Mouse (Mus musculus) heart, embryonic 10.5 days (tissue): ENCODE measurements around the gene Nav1. TPM values are rescaled to one million over a fixed set of nuclear protein-coding genes. Genes with fewer than 3 reads are reported as not detected.

Experiments used
- DNase-seq: peaks from one replicate; pipeline ENCODE4 v3.0.0-alpha.2; 2017; ENCODE audit warnings: low spot score
- H3K27ac ChIP-seq: fragments of 300-500 bp; sonication (generic); 2 replicates; pipeline ENCODE4 v1.5.1; 2016; ENCODE audit warnings: mild to moderate bottlenecking
- H3K27me3 ChIP-seq: fragments of 300-500 bp; sonication (generic); 2 replicates; pipeline ENCODE4 v1.6.1; 2016; ENCODE audit warnings: mild to moderate bottlenecking; ENCODE audit not compliant: poor library complexity, insufficient read depth, severe bottlenecking
- H3K36me3 ChIP-seq: fragments of 300-500 bp; sonication (generic); 2 replicates; pipeline ENCODE4 v1.6.1; 2016; ENCODE audit warnings: mild to moderate bottlenecking, moderate library complexity
- H3K4me1 ChIP-seq: fragments of 300-500 bp; sonication (generic); 2 replicates; pipeline ENCODE4 v1.6.1; 2016; ENCODE audit warnings: mild to moderate bottlenecking
- H3K4me3 ChIP-seq: fragments of 300-500 bp; sonication (generic); 2 replicates; pipeline ENCODE4 v1.5.1; 2016; ENCODE audit warnings: mild to moderate bottlenecking, moderate library complexity
- H3K9me3 ChIP-seq: fragments of 300-500 bp; sonication (generic); 2 replicates; pipeline ENCODE4 v1.6.1; 2016; ENCODE audit warnings: mild to moderate bottlenecking, moderate library complexity
- WGBS: fragments of 180-500 bp; shearing (Covaris S2); methylation state at CpG from one replicate; pipeline ENCODE4 v1.1.7; 2016; 5-methylcytosine and 5-hydroxymethylcytosine counted together
- polyA plus RNA-seq: library from polyadenylated mRNA; unstranded; fragments of >200 nt; fragmentation: Nextera tagmentation; extraction: Ambion mirVana; gene quantifications from 2 replicates; pipeline ENCODE4 v1.2.1, GENCODE M21; 2016

Nav1 gene
- polyA plus RNA-seq, 1 experiment from 2014 or later = 26.5 TPM

DNA sequence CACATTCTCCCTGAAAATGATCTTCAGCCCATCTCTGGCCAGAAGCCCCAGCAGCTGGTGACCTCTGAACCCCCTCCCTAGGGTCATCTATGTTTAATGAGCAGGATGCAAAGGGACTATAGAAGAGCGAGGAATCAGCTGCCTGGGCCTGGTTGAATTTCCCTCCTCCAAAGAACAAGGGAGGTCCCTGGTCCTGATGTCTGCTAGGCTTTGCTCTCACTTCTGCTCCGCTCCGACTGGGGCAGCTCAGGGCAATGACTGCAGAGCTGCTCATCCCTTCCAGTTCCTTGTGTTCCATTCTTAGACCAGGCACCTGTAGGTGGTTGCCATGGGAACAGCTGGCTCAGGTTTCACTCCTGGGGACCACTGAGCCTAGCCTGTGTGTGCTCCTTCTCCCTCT is 56.2 kb downstream of the Nav1 start:
- H3K27me3 ChIP-seq = no peaks in the 10 kb centered on the region
- no peaks in the 10 kb centered on the region for H3K9me3 ChIP-seq
- no peak overlapping the region for H3K4me3 ChIP-seq
- DNase-seq = no peak
- WGBS = 66% methylated on average over 3 of the region's 3 CpGs
- peaks cover 63% of the 10 kb centered on the region for H3K4me1 ChIP-seq
- H3K27ac ChIP-seq = no peak overlapping the region
- peaks cover 6% of the 10 kb centered on the region; the same call in 1 of the 2 replicates for H3K36me3 ChIP-seq

DNA sequence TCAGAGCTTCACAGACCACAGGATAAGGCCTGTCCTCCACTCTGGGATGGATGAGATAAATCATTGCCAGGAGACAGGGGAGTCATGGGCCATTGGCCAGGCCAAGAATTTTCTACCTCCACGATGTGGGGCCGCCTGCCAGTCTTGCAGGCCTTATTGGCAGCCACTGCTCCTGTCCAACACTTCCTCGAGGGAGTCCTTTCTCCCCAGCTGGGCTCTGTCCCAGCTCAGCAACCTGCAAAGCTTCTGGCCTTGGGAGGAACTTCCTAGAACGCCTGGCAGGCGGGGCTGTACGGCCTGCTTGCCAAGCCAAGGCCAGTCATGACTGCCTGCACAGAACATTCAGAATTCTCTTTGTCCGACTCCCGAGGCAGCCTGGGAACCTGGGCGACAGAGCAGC is 58.3 kb downstream of the Nav1 start:
- no peak for DNase-seq
- peaks cover 6% of the 10 kb centered on the region; the same call in 1 of the 2 replicates for H3K36me3 ChIP-seq
- H3K4me3 ChIP-seq = 0 out of 2 replicates have a peak overlapping the region, but pooled peaks have one; percentile 10
- H3K4me1 ChIP-seq = peaks cover 58% of the 10 kb centered on the region
- H3K9me3 ChIP-seq = no peaks in the 10 kb centered on the region
- WGBS = 76% methylated on average over 9 of the region's 9 CpGs
- peak overlapping the region; percentile 78 for H3K27ac ChIP-seq
- no peaks in the 10 kb centered on the region for H3K27me3 ChIP-seq

DNA sequence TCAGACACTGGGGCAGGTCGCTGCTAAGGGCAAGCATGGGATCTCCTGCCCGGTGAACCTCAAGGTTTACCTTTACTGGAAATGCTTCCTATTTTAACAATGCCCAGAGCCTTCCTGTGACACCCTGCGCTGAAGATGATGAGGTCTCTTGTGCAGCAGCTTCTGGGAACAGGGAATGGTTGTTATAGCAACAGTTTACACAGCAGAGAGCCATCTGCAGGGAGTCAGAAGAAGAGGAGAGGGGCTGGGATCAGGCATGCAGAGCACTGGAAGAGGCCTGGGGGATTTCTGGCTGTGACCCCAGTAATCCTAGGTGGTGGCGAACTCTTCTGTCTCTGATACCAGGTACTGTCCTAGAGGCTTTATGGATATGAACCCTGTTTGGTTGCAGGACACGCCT is 61.0 kb downstream of the Nav1 start:
- peaks cover 6% of the 10 kb centered on the region; the same call in 1 of the 2 replicates for H3K36me3 ChIP-seq
- no peak overlapping the region for H3K4me3 ChIP-seq
- no peak for DNase-seq
- peaks cover 71% of the 10 kb centered on the region for H3K4me1 ChIP-seq
- H3K27ac ChIP-seq = no peak overlapping the region
- 55% methylated on average over 5 of the region's 5 CpGs for WGBS
- no peaks in the 10 kb centered on the region for H3K27me3 ChIP-seq
- no peaks in the 10 kb centered on the region for H3K9me3 ChIP-seq

DNA sequence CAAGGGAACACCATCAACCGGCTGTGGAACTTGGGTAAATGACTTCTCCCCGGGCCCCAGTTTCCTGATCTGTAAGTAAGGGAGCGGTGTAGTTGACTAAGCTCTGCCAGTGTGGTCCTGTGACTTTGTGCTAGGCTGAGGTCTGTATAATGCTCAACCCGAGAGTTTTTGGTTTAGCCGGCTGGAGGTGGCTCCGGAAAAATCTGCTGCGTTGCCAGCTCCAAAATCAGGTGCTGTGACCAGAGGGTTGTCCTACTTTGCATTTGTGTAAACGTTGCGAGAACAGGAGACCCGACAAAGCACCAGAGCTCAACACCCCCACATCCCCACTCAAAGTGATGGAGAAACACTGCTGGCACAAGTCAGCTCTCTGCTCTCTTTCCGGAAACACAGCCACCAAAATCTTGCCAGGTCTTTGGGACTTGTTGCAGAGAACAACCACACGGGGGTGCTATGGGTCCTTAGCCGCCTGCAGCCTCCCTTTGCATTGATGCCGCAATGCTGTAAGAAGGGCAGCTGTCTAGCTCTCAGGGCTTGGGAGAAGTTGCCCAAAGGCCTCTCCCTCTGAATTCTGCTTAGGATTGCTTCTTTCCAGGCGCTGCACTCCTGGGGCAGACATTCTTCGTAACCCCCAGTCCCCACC is 62.5 kb downstream of the Nav1 start:
- peak; percentile 88 for DNase-seq
- H3K4me3 ChIP-seq = no peak overlapping the region
- no peaks in the 10 kb centered on the region for H3K27me3 ChIP-seq
- no peaks in the 10 kb centered on the region for H3K9me3 ChIP-seq
- H3K4me1 ChIP-seq = peaks cover 67% of the 10 kb centered on the region
- H3K27ac ChIP-seq = no peak overlapping the region
- WGBS = 40% methylated on average over 16 of the region's 16 CpGs
- H3K36me3 ChIP-seq = 0 out of 2 replicates have a peak, but pooled peaks cover 3% of the 10 kb centered on the region

DNA sequence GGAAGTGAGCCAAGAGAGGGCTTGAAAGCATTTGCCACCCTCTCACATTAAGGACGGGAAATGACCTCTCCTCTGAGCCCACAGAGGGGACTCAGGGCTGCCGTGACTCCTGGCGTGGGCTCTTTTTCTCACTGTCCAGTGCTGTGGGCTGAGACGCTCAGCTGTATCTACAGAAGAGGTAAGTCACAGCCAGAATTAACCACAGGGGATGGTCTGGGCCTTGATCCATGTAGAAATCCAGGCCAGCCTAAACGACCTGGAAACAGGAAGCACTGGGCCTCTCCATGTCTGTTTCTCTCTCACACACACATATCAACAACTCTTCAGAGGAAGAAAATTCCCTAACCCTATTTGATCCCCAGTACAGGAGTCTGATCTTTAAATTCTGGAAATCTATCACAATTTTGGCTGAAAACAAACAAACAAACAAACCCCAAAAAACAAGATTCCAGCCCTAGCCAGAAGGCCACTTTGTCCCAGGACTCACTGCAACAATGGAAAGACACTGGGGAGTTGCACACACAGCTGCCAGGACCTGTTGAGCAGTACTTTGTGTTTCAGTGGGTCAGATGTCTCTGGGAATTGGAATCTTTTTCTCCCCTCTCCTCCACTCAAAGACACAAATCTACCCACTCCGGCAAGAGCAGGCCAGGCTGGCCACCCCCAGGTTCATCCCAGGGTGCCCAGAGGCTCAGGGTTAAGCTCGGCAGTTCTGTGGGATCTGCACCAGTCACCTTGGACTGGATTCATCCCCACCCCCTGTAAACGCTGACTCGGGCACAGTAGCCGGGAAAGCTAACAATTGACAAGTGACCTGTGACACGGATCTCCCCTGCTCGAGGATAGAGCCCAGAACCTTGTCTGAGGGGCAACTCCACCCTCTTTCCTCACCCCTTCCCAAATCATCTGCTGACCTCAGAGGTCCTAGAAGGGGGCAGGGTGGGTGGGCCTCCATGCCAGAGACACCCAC is 64.0 kb downstream of the Nav1 start:
- H3K27me3 ChIP-seq = no peaks in the 10 kb centered on the region
- H3K4me3 ChIP-seq = no peak overlapping the region
- no peak for DNase-seq
- peaks cover 61% of the 10 kb centered on the region for H3K4me1 ChIP-seq
- H3K36me3 ChIP-seq = no peaks in the 10 kb centered on the region
- H3K9me3 ChIP-seq = no peaks in the 10 kb centered on the region
- 34% methylated on average over 12 of the region's 12 CpGs for WGBS
- peak overlapping the region; percentile 64 for H3K27ac ChIP-seq

DNA sequence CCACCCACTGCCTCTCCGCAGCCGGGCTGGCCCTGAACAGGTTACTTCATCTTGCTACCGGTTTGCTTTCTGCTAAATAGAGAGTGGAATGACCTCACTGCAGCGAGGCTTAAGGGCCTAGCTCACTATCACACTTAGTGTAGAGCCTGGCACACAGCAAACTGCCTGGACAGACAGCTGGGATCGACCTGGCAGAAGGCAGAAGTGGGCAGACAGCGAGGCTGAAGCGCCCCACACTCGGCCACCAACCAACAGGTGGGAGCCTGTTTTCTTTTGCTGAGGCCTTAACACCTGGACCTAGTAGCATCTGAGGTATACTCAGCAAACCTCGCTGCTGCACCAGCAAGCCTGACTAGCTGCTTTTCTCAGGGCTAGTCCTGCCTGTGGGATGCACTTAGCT is 65.0 kb downstream of the Nav1 start:
- Histone ChIP-seq H3K4me3 (no peak overlapping the region), H3K4me1 (peaks cover 56% of the 10 kb centered on the region), H3K27me3 (no peaks in the 10 kb centered on the region), H3K27ac (peak overlapping the region; percentile 64; the same call in 1 of the 2 replicates), H3K36me3 (no peaks in the 10 kb centered on the region), H3K9me3 (no peaks in the 10 kb centered on the region)
- no peak for DNase-seq
- WGBS = 78% methylated on average over 9 of the region's 9 CpGs

DNA sequence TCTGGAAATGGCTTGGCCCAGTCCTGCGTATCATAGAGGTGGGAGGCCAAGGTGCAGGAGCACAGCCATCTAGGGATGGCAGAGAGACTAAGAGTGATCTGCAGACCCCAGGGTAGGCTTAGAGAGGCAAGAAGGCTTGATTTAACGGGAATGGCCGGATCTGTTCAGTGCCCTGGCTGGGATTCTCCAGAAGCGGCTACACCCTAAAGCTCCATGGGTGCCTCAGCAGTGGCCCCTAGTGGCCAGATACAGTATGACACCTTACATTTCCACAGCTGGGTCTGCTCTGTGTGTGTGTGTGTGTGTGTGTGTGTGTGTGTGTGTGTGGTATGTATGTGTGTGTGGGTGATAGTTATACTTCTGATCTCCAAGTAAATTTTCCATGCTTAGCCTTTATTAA is 66.8 kb downstream of the Nav1 start:
- peak overlapping the region; percentile 29; the same call in 1 of the 2 replicates for H3K27ac ChIP-seq
- no peak overlapping the region for H3K4me3 ChIP-seq
- 28% methylated on average over 4 of the region's 4 CpGs for WGBS
- H3K36me3 ChIP-seq = 0 out of 2 replicates have a peak, but pooled peaks cover 7% of the 10 kb centered on the region
- peak; percentile 92 for DNase-seq
- H3K27me3 ChIP-seq = no peaks in the 10 kb centered on the region
- peaks cover 62% of the 10 kb centered on the region for H3K4me1 ChIP-seq
- H3K9me3 ChIP-seq = no peaks in the 10 kb centered on the region

DNA sequence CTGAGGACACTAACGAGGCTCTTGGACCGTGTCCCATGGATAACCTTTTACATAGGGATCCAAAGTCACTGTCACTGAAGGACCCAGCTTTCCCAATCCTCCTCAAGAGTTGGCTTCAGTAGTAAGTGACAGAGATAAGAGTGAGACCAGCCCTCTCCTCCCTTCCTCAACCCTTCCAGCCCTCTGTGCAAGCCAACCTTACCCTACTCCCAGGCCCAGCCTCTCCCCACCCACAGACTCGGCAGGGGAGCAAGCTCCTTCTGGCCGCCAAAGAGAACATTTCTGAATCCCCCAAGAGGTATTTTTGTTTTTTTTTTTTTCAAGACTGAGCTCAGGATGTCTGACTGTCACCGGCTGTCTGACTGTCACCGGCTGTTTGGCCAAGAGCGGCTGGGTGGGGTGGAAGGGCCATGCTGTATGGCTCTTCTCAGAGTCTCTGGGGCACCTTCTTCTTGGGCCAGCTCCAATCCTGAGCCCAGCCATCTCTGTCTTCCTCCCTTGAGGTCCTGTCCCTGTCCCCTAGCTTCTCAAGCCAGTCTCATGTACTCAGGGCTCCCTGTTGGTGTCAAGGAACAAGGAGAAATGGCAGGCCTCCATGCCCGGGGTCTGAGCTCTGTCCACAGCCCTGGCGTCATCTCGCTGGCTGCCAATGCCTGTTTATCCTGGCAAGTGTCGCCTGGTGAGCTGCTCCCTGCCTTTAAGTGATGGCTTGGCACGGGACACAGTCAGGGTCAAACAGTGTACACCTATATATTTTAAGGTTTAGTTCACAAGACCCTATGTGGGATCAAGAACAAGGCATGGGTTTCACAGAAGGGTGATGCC is 68.4 kb downstream of the Nav1 start:
- Histone ChIP-seq H3K4me1 (peaks cover 66% of the 10 kb centered on the region), H3K27me3 (no peaks in the 10 kb centered on the region), H3K27ac (0 out of 2 replicates have a peak overlapping the region, but pooled peaks have one; percentile 42), H3K4me3 (no peak overlapping the region), H3K9me3 (no peaks in the 10 kb centered on the region), H3K36me3 (peaks cover 14% of the 10 kb centered on the region)
- DNase-seq = no peak
- 63% methylated on average over 12 of the region's 12 CpGs for WGBS

DNA sequence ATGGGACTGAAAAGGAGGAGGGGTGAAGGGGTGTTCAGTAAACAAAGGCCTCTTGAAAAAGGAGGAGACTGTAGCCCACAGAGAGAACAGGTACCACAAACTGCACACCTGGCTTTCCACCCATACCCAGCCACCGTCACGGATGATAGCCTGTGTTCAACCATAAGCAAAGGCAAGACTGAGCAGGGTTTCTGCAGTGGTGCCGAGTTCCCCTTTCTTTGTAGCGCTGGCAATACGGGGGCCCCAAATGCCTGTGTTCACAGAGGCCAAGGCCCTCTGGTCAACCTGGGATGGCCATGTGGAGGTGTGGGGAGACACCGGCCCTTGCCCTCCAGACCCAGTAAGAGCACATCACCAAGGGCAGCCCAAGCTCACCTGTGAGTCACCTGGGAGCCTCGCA is 70.3 kb downstream of the Nav1 start:
- Histone ChIP-seq H3K36me3 (peaks cover 23% of the 10 kb centered on the region), H3K9me3 (no peaks in the 10 kb centered on the region), H3K27ac (no peak overlapping the region), H3K4me3 (no peak overlapping the region), H3K27me3 (no peaks in the 10 kb centered on the region), H3K4me1 (peaks cover 62% of the 10 kb centered on the region)
- 86% methylated on average over 7 of the region's 7 CpGs for WGBS
- DNase-seq = no peak

DNA sequence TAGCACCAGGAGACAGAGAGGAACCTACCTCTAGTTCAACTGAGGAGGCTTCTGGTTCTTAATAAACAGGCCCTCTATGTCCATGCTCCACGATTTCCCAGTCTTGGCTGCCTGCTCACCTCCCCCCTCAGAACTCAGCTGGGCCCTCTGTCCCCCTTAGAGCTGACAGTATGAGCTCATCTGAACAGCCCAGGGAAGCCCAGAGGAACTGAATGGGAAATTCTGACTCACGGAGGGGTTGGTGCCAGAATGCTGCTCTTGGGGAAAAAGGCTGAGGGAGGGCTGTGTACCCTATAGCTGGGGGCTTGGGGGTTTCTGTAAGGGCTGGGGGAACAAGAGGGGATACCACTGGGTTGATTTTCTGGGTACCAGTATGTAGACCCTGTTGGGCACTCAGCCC is 70.8 kb downstream of the Nav1 start:
- peak overlapping the region; percentile 57; the same call in 1 of the 2 replicates for H3K27ac ChIP-seq
- 65% methylated on average over 2 of the region's 2 CpGs for WGBS
- H3K4me3 ChIP-seq = no peak overlapping the region
- DNase-seq = no peak
- no peaks in the 10 kb centered on the region for H3K9me3 ChIP-seq
- H3K36me3 ChIP-seq = peaks cover 23% of the 10 kb centered on the region
- no peaks in the 10 kb centered on the region for H3K27me3 ChIP-seq
- H3K4me1 ChIP-seq = peaks cover 67% of the 10 kb centered on the region

DNA sequence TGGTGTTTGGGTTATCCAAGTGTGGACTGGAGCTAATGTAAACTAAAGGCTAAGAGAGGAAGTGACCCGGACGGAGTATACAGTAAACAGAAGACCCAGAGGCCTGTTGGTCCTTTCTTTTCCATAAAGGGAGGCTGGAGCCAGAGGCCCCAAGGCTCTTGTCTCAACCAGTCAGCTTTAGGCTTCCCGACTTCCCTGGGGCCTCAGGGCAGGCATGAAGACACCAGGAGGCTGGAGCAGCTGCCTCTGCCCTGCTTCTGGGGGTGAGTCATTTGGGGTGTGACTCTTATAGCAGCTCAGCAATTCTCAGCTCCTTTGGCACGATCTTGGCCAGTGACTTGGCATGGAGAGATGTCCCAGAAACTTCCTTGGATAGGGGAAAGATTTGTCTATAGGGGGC is 71.8 kb downstream of the Nav1 start:
- Histone ChIP-seq H3K4me3 (no peak overlapping the region), H3K27ac (peak overlapping the region; percentile 69), H3K36me3 (peaks cover 25% of the 10 kb centered on the region), H3K27me3 (no peaks in the 10 kb centered on the region), H3K9me3 (no peaks in the 10 kb centered on the region), H3K4me1 (peaks cover 74% of the 10 kb centered on the region)
- no peak for DNase-seq
- WGBS = 24% methylated on average over 4 of the region's 4 CpGs

DNA sequence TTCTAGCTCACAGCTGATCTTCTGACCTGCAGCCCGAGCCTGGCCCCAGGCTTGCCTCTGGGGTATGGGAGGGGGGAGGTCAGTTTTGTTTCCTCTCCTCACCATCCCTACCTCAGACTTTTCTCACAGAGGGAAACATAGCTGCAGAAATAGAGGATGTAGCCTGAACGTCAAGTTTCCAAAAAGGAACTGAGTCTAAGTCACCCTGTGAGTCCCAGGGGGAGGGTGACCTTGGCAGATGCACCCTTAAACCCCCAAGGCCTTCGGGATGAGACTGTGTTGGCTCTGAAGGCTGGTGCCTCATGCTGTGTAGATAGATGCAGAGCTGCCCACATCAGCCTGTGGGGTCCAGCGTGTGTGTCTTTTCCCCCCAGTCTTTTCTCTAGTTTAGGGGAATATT is 72.3 kb downstream of the Nav1 start:
- no peak for DNase-seq
- peaks cover 29% of the 10 kb centered on the region for H3K36me3 ChIP-seq
- WGBS = 52% methylated on average over 4 of the region's 4 CpGs
- no peaks in the 10 kb centered on the region for H3K27me3 ChIP-seq
- H3K4me3 ChIP-seq = no peak overlapping the region
- peaks cover 72% of the 10 kb centered on the region for H3K4me1 ChIP-seq
- H3K27ac ChIP-seq = peak overlapping the region; percentile 69
- H3K9me3 ChIP-seq = no peaks in the 10 kb centered on the region
